ENCODE assay signal across 11 mouse cellular contexts in the genomic region with DNA sequence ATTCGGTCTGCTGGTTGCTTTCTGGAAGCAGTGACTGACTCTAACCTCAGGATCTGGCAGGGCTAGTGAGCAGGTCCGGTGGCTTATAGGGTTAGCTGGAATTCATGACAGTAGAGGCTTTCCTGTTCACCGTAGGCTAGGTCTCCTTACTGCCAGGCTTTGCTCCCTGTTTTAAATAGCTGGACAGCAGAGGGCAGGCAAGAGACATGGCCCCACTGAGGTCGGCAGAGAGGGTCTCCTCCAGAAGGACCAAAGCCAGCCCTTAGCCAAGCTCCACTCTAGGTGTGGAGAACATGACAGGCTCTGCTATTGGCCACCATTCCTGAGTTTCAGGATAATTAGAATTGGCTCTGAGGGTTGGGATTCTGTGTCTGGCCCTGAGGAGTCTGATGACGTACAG.
A peak's percentile ranks its signal among the peaks of the same experiment; 100 is the strongest.
DNase-seq lines count a peak whose midpoint lies in the region; ATAC-seq and TF ChIP-seq lines count a peak whose summit lies in the region.
"Had no signal": no experiment of that assay in that cellular context is flagged by ENCODE, and none has a peak within 500 bp of the region (broad histone marks: within the 10 kb centered on the region; RNA-seq: fewer than 3 reads in every experiment).

No protein-coding gene starts in this region.

- 64% methylated on average over 5 of the region's 5 CpGs for WGBS in kidney, adult 2 months
- 59% methylated on average over 5 of the region's 5 CpGs for WGBS in liver, postnatal 0 days (ENCODE audit: insufficient replicate concordance)

- TF ChIP-seq POLR2A in kidney, adult 2 months (IDR thresholded peaks at IDR 0.05; ENCODE audit: low read depth, low read length): no peak

- H3K27ac ChIP-seq in kidney, adult 2 months (ENCODE audit: insufficient read depth, low read depth, low read length): no peak overlapping the region
- no peak overlapping the region for H3K27ac ChIP-seq in liver, postnatal 0 days (ENCODE audit: low read depth)
- H3K27ac ChIP-seq: hindbrain, embryonic 15.5 days; midbrain, embryonic 10.5 days had no signal

- DNase-seq in kidney, adult 2 months: no peak
- DNase-seq in kidney, postnatal 10 days: no peak
- DNase-seq in liver, postnatal 0 days: no peak
- no peak for DNase-seq in liver
- DNase-seq in Patski (ENCODE audit: low read depth, low spot score): no peak

- CTCF ChIA-PET in Patski (lab: Charles Lee): interaction anchor here (1.1 to 1.6 kb wide), 2 partner anchors 9 to 163 kb away, joined by 3 to 7 read pairs; no protein-coding TSS in a partner anchor

- no peaks in the 10 kb centered on the region for H3K36me3 ChIP-seq in kidney, adult 2 months (ENCODE audit: control insufficient read depth, insufficient read depth, low read length)
- H3K36me3 ChIP-seq in liver, postnatal 0 days (replicated peaks; ENCODE audit: insufficient read depth, low read length): no peaks in the 10 kb centered on the region
- H3K36me3 ChIP-seq: G1E; hindbrain, embryonic 15.5 days; midbrain, embryonic 10.5 days had no signal

- H3K4me2 ChIP-seq in liver, postnatal 0 days (ENCODE audit: low read depth, low read length): no peak overlapping the region
- H3K4me2 ChIP-seq: heart, embryonic 11.5 days; hindbrain, embryonic 15.5 days had no signal

- no peak for TF ChIP-seq EP300 in liver, postnatal 0 days (IDR thresholded peaks at IDR 0.05; ENCODE audit: low read depth)

- POLR2A ChIA-PET in Patski (lab: Charles Lee): no interaction called here

- H3K9ac ChIP-seq in liver, postnatal 0 days (replicated peaks): no peak overlapping the region
- H3K9ac ChIP-seq: hindbrain, embryonic 15.5 days had no signal

- no peaks in the 10 kb centered on the region for H3K27me3 ChIP-seq in kidney, adult 2 months (replicated peaks; ENCODE audit: control insufficient read depth, insufficient read depth, low read length)
- H3K27me3 ChIP-seq in liver, postnatal 0 days (ENCODE audit: insufficient read depth, low read length): no peaks in the 10 kb centered on the region
- H3K27me3 ChIP-seq in Patski: no peaks in the 10 kb centered on the region
- H3K27me3 ChIP-seq: hindbrain, embryonic 15.5 days had no signal

- TF ChIP-seq CTCF in kidney, adult 2 months (conservative IDR thresholded peaks at IDR 0.05; ENCODE audit: insufficient read depth, insufficient read length, low read depth, low read length): peak; percentile 51
- 0 out of 2 replicates have a peak, but pooled peaks have one; percentile 33 for TF ChIP-seq CTCF in liver, postnatal 0 days (IDR thresholded peaks at IDR 0.05; ENCODE audit: low read depth)
- TF ChIP-seq CTCF in Patski (IDR thresholded peaks at IDR 0.05): peak; percentile 59

- no peak for ATAC-seq in liver, postnatal 0 days
- no peak for ATAC-seq in Patski
- peak; percentile 28; the same call in 1 of the 2 replicates for ATAC-seq in granulocyte monocyte progenitor cell, adult 5-6 weeks (replicated peaks; ENCODE audit: poor library complexity, severe bottlenecking)
- no peak for ATAC-seq in megakaryocyte, adult 5-6 weeks (ENCODE audit: poor library complexity, severe bottlenecking)

- in situ Hi-C loops in Patski (cut with MboI; ENCODE audit: low pct_unique_long_range_greater_than_20kb): no loop called here

- H3K4me3 ChIP-seq in kidney, adult 2 months (ENCODE audit: insufficient read depth, low read depth, low read length): no peak overlapping the region
- H3K4me3 ChIP-seq in liver, postnatal 0 days (ENCODE audit: low read depth, low read length): no peak overlapping the region
- H3K4me3 ChIP-seq: hindbrain, embryonic 15.5 days; midbrain, embryonic 10.5 days had no signal

- H3K9me3 ChIP-seq in liver, postnatal 0 days (ENCODE audit: low read length): no peaks in the 10 kb centered on the region
- H3K9me3 ChIP-seq: hindbrain, embryonic 15.5 days; midbrain, embryonic 10.5 days had no signal

- H3K4me1 ChIP-seq in kidney, adult 2 months (ENCODE audit: control insufficient read depth, insufficient read depth, low read length): peaks cover 9% of the 10 kb centered on the region
- peaks cover 8% of the 10 kb centered on the region for H3K4me1 ChIP-seq in liver, postnatal 0 days (ENCODE audit: insufficient read depth)
